Mouse (Mus musculus): ENCODE data around the gene Camk2g. TPM values are rescaled to one million over a fixed set of nuclear protein-coding genes. Genes with fewer than 3 reads are reported as not detected.

Gene Camk2g
- polyA plus RNA-seq, 1 experiment from 2014 or later = 13.2 TPM

DNA sequence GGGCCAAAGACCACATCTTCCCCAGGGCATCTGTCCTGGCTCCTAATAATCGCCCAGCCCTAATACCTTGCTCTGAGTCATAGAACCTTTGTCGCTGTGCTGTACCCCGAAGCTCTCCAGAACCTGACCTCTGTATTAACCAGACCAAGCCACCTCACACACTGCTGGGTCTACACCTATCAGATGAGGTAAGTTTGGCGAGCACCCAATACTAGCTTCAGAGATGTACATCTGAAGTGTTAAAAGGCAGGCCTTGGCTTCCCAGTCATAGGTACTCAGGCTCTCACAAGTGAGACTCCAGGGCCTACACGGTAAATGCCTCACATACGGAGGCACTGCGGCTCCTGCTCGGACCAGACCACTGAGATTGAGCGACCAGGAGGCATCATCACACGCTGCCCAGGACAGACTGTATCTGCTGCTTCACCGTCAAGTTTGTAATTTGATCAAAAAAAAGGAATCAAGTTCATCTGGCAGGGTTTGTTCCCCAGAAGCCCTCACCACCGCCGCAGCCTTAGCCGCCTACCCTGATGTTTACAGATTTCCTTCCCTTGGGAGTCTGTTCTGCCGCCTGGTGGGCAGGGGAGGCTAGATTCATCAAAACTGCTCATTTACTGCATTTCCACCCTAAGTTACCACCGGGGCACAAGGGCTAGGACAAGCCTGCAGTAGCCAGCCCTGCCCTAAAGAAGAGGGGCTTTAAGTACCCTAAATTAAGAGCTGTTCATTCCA is 2.2 kb downstream of the Camk2g start:
- no peak for ATAC-seq
- Histone ChIP-seq H3K4me2 (no peak overlapping the region), H3K27me3 (replicated peaks) (no peaks in the 10 kb centered on the region), H3K4me3 (no peak overlapping the region), H3K4me1 (peaks cover 54% of the 10 kb centered on the region), H3K36me3 (peaks cover 45% of the 10 kb centered on the region), H3K9ac (no peak overlapping the region), H3K9me3 (replicated peaks) (no peaks in the 10 kb centered on the region), H3K27ac (no peak overlapping the region)
- WGBS (ENCODE audit: insufficient replicate concordance) = 82% methylated on average over 16 of the region's 16 CpGs

- H3K4me1 ChIP-seq = peaks cover 60% of the 10 kb centered on the region
- no peak overlapping the region for H3K4me2 ChIP-seq
- H3K9ac ChIP-seq = no peak overlapping the region
- WGBS (ENCODE audit: insufficient replicate concordance) = 92% methylated on average over 6 of the region's 6 CpGs
- no peak overlapping the region for H3K27ac ChIP-seq
- no peaks in the 10 kb centered on the region for H3K9me3 ChIP-seq (replicated peaks)
- no peak for ATAC-seq
- H3K27me3 ChIP-seq (replicated peaks) = no peaks in the 10 kb centered on the region
- peaks cover 50% of the 10 kb centered on the region for H3K36me3 ChIP-seq
- no peak overlapping the region for H3K4me3 ChIP-seq
These were observed 2.9 kb downstream of the Camk2g start for GRCm38 (mm10) chr14:20790996-20791395.

- no peak for ATAC-seq
- no peak overlapping the region for H3K9ac ChIP-seq
- no peaks in the 10 kb centered on the region for H3K9me3 ChIP-seq (replicated peaks)
- no peak overlapping the region for H3K4me3 ChIP-seq
- peaks cover 55% of the 10 kb centered on the region for H3K36me3 ChIP-seq
- H3K4me2 ChIP-seq = no peak overlapping the region
- H3K27me3 ChIP-seq (replicated peaks) = no peaks in the 10 kb centered on the region
- 87% methylated on average over 5 of the region's 5 CpGs for WGBS (ENCODE audit: insufficient replicate concordance)
- no peak overlapping the region for H3K27ac ChIP-seq
- H3K4me1 ChIP-seq = peaks cover 60% of the 10 kb centered on the region
These were observed 3.4 kb downstream of the Camk2g start for GRCm38 (mm10) chr14:20790445-20790844.

- H3K27ac ChIP-seq = no peak overlapping the region
- H3K9me3 ChIP-seq (replicated peaks) = no peaks in the 10 kb centered on the region
- no peak overlapping the region for H3K4me3 ChIP-seq
- ATAC-seq = no peak
- no peaks in the 10 kb centered on the region for H3K27me3 ChIP-seq (replicated peaks)
- peaks cover 59% of the 10 kb centered on the region for H3K4me1 ChIP-seq
- peaks cover 60% of the 10 kb centered on the region for H3K36me3 ChIP-seq
- H3K4me2 ChIP-seq = no peak overlapping the region
- 72% methylated on average over 4 of the region's 4 CpGs for WGBS (ENCODE audit: insufficient replicate concordance)
- H3K9ac ChIP-seq = no peak overlapping the region
These were observed 4.3 kb downstream of the Camk2g start for GRCm38 (mm10) chr14:20789593-20789992.

- peaks cover 53% of the 10 kb centered on the region for H3K4me1 ChIP-seq
- WGBS (ENCODE audit: insufficient replicate concordance) = 67% methylated on average over 3 of the region's 3 CpGs
- no peak overlapping the region for H3K27ac ChIP-seq
- H3K9me3 ChIP-seq (replicated peaks) = no peaks in the 10 kb centered on the region
- H3K36me3 ChIP-seq = peaks cover 71% of the 10 kb centered on the region
- H3K4me2 ChIP-seq = no peak overlapping the region
- no peak for ATAC-seq
- H3K9ac ChIP-seq = no peak overlapping the region
- H3K4me3 ChIP-seq = no peak overlapping the region
- H3K27me3 ChIP-seq (replicated peaks) = no peaks in the 10 kb centered on the region
These were observed 5.7 kb downstream of the Camk2g start for GRCm38 (mm10) chr14:20788151-20788550.

- WGBS (ENCODE audit: insufficient replicate concordance) = 60% methylated on average over 4 of the region's 4 CpGs
- Histone ChIP-seq H3K36me3 (peaks cover 82% of the 10 kb centered on the region), H3K27me3 (replicated peaks) (no peaks in the 10 kb centered on the region), H3K9ac (no peak overlapping the region), H3K4me1 (peaks cover 43% of the 10 kb centered on the region), H3K27ac (peak overlapping the region; percentile 34; the same call in 1 of the 2 replicates), H3K9me3 (replicated peaks) (no peaks in the 10 kb centered on the region), H3K4me3 (no peak overlapping the region), H3K4me2 (no peak overlapping the region)
- ATAC-seq = no peak
These were observed 7.3 kb downstream of the Camk2g start for GRCm38 (mm10) chr14:20786611-20787015.

- peak overlapping the region; percentile 17; the same call in 1 of the 2 replicates for H3K27ac ChIP-seq
- H3K27me3 ChIP-seq (replicated peaks) = no peaks in the 10 kb centered on the region
- H3K4me2 ChIP-seq = no peak overlapping the region; the same call in 1 of the 2 replicates
- ATAC-seq = no peak
- H3K4me1 ChIP-seq = peaks cover 43% of the 10 kb centered on the region
- peaks cover 82% of the 10 kb centered on the region for H3K36me3 ChIP-seq
- H3K9ac ChIP-seq = no peak overlapping the region
- WGBS (ENCODE audit: insufficient replicate concordance) = 56% methylated on average over 5 of the region's 5 CpGs
- H3K9me3 ChIP-seq (replicated peaks) = no peaks in the 10 kb centered on the region
- H3K4me3 ChIP-seq = no peak overlapping the region
These were observed 7.9 kb downstream of the Camk2g start for GRCm38 (mm10) chr14:20786020-20786419.

- peak; percentile 48; the same call in 1 of the 2 replicates for ATAC-seq
- 50% methylated on average over 1 of the region's 1 CpGs for WGBS (ENCODE audit: insufficient replicate concordance)
- no peak overlapping the region for H3K9ac ChIP-seq
- no peaks in the 10 kb centered on the region for H3K9me3 ChIP-seq (replicated peaks)
- no peaks in the 10 kb centered on the region for H3K27me3 ChIP-seq (replicated peaks)
- no peak overlapping the region for H3K4me2 ChIP-seq
- peak overlapping the region; percentile 15; the same call in 1 of the 2 replicates for H3K27ac ChIP-seq
- H3K4me3 ChIP-seq = no peak overlapping the region
- H3K36me3 ChIP-seq = peaks cover 74% of the 10 kb centered on the region
- peaks cover 43% of the 10 kb centered on the region for H3K4me1 ChIP-seq
These were observed 8.7 kb downstream of the Camk2g start for GRCm38 (mm10) chr14:20785231-20785630.

- H3K4me1 ChIP-seq = peaks cover 43% of the 10 kb centered on the region
- H3K4me2 ChIP-seq = no peak overlapping the region
- H3K9ac ChIP-seq = no peak overlapping the region
- H3K4me3 ChIP-seq = no peak overlapping the region
- peaks cover 72% of the 10 kb centered on the region for H3K36me3 ChIP-seq
- H3K9me3 ChIP-seq (replicated peaks) = no peaks in the 10 kb centered on the region
- H3K27me3 ChIP-seq (replicated peaks) = no peaks in the 10 kb centered on the region
- H3K27ac ChIP-seq = peak overlapping the region; percentile 15
- 52% methylated on average over 7 of the region's 7 CpGs for WGBS (ENCODE audit: insufficient replicate concordance)
- no peak for ATAC-seq
These were observed 9.2 kb downstream of the Camk2g start for GRCm38 (mm10) chr14:20784708-20785107.

DNA sequence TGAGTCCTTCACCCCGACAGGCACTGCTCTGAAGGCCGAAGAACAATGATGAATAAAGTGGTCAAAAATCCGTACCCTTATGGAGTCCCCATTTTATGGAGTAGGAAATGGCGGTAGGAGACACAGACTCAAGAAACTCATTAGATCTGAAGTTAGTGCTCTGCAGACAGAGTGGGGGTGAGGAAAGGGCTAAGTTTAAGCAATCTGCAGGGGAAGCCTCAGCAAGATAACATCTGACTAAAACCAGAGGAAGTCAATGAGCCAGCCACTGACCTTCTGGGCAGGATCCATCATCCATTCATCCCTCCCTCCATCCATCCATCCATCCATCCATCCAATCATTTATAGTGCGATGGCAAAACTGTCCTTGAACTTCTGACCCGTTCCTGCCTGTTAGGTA is 10.4 kb downstream of the Camk2g start:
- WGBS (ENCODE audit: insufficient replicate concordance) = 74% methylated on average over 6 of the region's 6 CpGs
- ATAC-seq = no peak
- H3K9ac ChIP-seq = no peak overlapping the region
- H3K4me3 ChIP-seq = no peak overlapping the region
- H3K36me3 ChIP-seq = peaks cover 69% of the 10 kb centered on the region
- no peak overlapping the region for H3K27ac ChIP-seq
- no peak overlapping the region for H3K4me2 ChIP-seq
- H3K27me3 ChIP-seq (replicated peaks) = no peaks in the 10 kb centered on the region
- H3K4me1 ChIP-seq = peaks cover 43% of the 10 kb centered on the region
- H3K9me3 ChIP-seq (replicated peaks) = no peaks in the 10 kb centered on the region

GRCm38 (mm10) chr14:20782860-20783259 is 11.0 kb downstream of the Camk2g start:
- H3K9ac ChIP-seq = no peak overlapping the region
- no peak overlapping the region for H3K4me3 ChIP-seq
- no peak overlapping the region for H3K4me2 ChIP-seq
- H3K36me3 ChIP-seq = peaks cover 73% of the 10 kb centered on the region
- no peaks in the 10 kb centered on the region for H3K27me3 ChIP-seq (replicated peaks)
- no peaks in the 10 kb centered on the region for H3K9me3 ChIP-seq (replicated peaks)
- no peak overlapping the region for H3K27ac ChIP-seq
- peaks cover 38% of the 10 kb centered on the region for H3K4me1 ChIP-seq
- no peak for ATAC-seq
- WGBS (ENCODE audit: insufficient replicate concordance) = 59% methylated on average over 7 of the region's 7 CpGs

GRCm38 (mm10) chr14:20780217-20780616 is 13.7 kb downstream of the Camk2g start:
- no peak overlapping the region for H3K4me3 ChIP-seq
- no peaks in the 10 kb centered on the region for H3K27me3 ChIP-seq (replicated peaks)
- no peak for ATAC-seq
- 72% methylated on average over 8 of the region's 8 CpGs for WGBS (ENCODE audit: insufficient replicate concordance)
- H3K4me1 ChIP-seq = peaks cover 12% of the 10 kb centered on the region
- H3K27ac ChIP-seq = no peak overlapping the region
- no peak overlapping the region for H3K4me2 ChIP-seq
- H3K9ac ChIP-seq = no peak overlapping the region
- H3K9me3 ChIP-seq (replicated peaks) = no peaks in the 10 kb centered on the region
- H3K36me3 ChIP-seq = peaks cover 66% of the 10 kb centered on the region
